Mouse (Mus musculus) embryonic fibroblast, embryonic 13.5 days (primary cell): ENCODE results near the gene Tmem208.

ENCODE experiments used
- CTCF ChIP-seq: IDR thresholded peaks from 2 replicates; pipeline ENCODE4 v1.5.1; 2011; ENCODE audit warnings: mild to moderate bottlenecking, control low read depth, low read length, moderate library complexity, borderline replicate concordance; ENCODE audit not compliant: insufficient read depth
- POLR2A ChIP-seq: IDR thresholded peaks from 2 replicates; pipeline ENCODE4 v1.6.1; 2011; ENCODE audit warnings: low read depth, mild to moderate bottlenecking, control low read depth, low read length, moderate library complexity

- TF ChIP-seq CTCF (no peak), POLR2A (no peak)
Measured at GRCm38 (mm10) chr8:105359646-105360045, 33.5 kb downstream of the Tmem208 start.
